Mouse (Mus musculus) granulocyte monocyte progenitor cell, adult 5-6 weeks (primary cell): ENCODE results near the gene Gsc2. TPM values are rescaled to one million over a fixed set of nuclear protein-coding genes. Genes with fewer than 3 reads are reported as not detected.
"Not testable (repeated sequence)": the region's sequence is repeated elsewhere in the genome, so short reads cannot be mapped to it uniquely, and the experiment has no call there.

Source experiments
- ATAC-seq: replicated peaks from 2 replicates; pipeline ENCODE4 v1.8.0; 2016; ENCODE audit warnings: mild to moderate bottlenecking, moderate TSS enrichment, inconsistent platforms; ENCODE audit not compliant: poor library complexity, severe bottlenecking
- total RNA-seq, 2 experiments: library from RNA; stranded (forward) in 1 of 2; stranded (reverse) in 1 of 2; fragments of 200-712, 200-1000 nt in 1 of 2; fragments of >200 nt in 1 of 2; fragmentation: Nextera tagmentation in 1 of 2; gene quantifications; 2 replicates each; pipeline ENCODE4 v1.2.3; 2014 to 2017

Gene Gsc2
- total RNA-seq (2014; fragmentation: Nextera tagmentation) (not detected in 2 replicates), total RNA-seq (2017) (not detected in 2 replicates)

DNA sequence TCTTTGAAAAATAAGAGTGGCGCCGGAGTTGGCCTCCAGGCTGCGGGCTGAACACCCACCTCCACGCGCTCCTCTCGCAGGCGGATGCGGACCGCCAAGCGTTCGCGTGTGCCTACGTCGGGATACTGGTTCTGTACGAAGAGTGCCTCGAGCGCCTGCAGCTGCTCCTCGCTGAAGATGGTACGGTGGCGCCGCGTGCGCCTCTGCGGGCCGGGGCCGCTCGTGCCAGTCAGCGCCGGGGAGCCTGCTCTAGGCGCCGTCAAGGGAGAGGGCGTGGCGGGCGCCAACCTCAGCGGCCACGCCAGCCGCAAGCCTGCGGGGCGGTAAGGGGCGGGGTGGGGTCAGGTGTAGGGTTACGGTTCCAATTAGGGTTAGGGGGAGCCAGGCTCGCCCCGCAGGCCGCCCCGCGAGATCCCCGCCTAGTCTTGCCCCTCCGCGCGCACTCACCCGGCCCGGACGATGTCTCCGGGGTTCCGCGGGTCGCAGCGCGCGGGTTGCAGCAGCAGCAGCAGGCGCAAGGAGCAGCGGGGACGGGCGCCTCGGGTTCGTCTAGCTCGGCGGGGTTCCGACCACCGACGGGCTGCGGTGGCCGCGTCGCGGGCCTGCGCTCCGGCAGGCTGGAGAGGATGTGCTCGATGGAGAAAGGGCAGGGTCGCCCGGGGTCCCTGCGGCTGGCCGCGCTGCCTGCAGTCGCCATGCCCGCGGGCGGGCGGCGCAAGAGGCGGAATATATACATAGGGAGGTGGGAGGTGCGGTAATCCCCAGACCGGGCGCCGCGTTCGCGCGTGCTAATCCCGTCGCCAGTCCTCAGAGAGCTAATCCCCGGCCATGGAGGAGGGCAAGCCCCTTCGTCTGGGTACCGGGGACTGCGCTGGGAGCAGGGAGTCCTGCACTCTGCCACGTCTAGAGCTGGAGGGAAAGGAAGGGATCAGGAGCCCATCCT lies at the start of gene Gsc2:
Gsc2 (minus strand) TSS at position 753 of the 943 bp plus-strand sequence.
- ATAC-seq, result peak; percentile 34

DNA sequence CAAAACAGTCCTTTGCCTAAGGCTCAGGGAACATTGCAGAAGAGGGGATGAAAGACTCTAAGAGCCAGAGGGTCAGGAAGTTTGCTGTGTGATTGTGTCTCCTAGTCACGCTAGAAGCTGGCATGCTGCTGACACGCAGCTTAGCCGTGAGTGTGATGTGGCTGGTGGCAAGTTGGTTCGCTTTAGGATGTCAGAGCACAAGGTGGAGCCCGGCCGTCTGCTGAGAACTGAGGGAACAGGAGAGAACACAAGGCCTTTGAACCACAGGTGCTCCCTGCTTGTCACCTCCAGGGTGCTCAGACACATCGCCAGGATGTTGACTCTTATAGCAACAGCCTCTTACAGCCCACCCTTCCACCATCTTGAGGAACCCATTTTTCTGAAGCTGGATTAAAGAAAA lies 47.2 kb upstream of the Gsc2 start:
- ATAC-seq, result no peak

DNA sequence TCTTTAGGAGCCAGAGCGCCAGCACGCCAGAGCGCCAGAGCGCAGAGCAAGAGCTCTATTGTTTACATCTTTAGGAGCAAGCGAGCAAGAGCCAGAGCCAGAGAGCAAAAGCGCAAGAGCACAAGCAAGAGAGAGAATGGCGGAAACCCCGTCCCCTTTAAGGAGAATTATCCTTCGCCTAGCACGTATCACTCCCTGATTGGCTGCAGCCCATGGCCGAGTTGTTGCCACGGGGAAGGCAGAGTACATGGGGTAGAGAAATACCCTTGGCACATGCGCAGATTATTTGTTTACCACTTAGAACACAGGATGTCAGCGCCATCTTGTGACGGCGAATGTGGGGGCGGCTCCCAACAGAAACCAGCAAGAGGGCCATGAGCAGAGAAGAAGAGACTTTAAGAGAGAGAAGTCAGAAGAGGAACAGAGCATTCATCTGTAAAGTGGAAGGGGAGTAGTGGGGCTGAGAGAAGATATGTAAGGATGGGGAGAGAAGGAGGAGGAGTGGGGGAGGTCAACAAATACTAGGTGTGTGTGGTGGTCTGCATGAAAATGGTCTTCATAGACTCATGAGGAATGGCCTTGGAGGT lies 41.3 kb upstream of the Gsc2 start:
- not testable (repeated sequence) for ATAC-seq

DNA sequence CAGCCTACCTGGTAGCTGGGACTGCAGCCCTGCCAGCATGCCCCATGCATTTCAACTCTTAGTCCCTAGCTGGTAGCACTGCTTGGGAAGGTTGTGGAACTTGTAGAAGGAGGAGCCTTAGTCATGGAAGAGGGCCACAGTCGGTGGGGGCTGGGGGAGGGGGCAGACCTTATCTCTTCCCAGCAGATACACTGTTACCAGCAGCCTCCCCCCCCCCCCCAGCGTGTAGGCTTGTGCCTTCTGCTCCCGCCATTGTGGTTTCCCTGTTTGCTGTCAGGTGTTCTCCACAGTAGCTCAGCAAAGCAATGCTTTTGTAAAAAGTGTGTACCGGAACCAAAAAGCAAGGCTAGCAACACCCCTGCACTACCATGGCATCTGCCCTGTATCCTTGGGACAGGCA lies 36.8 kb upstream of the Gsc2 start:
- ATAC-seq, result no peak

DNA sequence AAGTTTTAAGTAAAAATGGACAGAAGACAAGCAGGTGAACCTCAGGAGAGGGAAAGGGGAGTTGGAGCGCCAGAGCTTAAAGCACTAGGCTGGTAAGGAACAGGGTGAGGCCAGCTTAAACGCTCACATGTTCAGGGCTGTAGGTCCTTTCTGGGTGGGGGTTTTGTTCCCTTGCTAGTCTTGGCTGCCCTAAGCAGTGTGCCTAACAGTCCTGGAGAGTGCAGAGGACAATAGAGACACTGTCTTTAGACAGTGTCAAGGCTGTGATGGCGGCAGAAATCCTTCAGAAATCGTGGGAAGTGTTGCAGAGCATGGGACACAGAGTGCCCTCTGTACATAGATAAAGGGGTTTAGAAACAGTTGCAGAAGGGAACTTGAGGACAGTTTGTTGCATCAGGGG lies 35.2 kb upstream of the Gsc2 start:
- no peak for ATAC-seq

DNA sequence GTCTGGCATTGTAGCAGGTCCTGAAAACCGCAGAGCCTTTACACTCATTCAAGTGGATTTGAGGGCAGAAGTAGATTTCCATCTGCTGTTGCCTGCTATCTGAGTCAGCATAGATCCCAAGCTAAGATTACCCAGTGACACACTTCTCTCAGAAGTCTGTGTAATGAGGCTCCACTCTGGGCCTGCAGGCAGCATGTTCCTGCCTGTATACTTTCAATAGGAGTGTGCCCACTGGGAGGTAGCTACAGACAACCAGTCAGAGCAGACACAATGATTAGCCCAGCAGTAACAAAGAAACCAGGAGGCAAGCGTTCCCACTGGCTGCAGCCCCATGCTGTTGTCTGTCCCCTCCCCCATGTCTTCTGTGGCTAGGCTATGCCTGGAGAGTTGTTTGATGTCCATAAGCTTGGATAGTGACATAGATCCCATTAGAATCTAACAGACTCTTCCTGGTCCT lies 34.6 kb upstream of the Gsc2 start:
- ATAC-seq, result no peak

DNA sequence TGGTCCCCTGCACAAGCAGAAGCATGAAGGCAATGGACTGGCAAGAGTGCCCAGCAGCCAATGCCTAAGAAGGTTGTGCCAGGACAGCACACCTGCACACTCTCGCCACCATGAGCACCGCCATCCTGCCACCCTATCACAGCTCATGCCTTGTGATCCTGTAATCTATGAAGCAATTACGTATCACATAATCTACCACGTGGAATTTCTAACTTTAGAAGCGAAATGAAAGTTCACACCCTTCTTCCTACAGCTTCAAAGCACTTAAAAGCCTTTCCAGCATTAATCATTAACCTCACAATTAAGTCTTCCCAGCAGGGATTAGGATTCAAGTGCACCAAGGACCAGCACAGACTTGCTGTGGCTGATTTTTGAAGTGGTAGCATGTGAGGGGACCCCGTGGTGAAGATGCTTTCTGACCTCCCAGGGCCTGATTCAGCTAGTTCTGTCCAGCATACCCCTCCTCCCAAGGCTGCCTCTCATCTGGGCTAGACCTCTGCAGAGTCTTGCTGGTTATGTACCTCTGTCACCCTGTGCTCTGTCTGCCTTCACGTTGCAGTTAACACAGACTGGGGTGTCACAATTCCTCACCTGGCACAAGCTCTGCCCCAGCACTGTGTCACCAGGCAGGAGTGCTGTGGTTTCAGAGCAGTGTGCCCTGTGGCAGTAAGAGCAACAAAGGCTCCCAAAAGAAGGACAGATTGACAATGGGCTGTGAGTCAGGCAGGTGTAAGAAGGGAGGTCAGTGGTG lies 30.4 kb upstream of the Gsc2 start:
- ATAC-seq, result no peak

DNA sequence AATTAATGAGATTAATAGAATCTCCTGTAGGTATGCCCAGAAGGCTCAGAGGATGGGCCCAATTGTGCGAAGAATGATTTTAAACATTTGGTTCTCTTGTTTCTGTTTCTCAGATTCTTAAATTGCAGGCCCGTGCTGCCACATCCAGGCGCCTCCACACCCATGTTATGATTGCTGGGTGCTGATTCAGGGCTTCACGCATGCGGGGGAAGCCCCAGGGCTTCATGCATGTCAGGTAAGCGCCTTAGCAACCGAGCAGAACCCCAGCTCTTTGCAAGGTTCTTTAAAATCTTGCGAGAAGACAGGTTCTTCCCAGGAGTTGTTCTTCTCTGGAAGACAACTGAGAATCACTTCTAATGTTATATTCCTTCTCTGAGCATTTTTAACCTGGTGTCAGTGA lies 28.6 kb upstream of the Gsc2 start:
- ATAC-seq, result no peak

DNA sequence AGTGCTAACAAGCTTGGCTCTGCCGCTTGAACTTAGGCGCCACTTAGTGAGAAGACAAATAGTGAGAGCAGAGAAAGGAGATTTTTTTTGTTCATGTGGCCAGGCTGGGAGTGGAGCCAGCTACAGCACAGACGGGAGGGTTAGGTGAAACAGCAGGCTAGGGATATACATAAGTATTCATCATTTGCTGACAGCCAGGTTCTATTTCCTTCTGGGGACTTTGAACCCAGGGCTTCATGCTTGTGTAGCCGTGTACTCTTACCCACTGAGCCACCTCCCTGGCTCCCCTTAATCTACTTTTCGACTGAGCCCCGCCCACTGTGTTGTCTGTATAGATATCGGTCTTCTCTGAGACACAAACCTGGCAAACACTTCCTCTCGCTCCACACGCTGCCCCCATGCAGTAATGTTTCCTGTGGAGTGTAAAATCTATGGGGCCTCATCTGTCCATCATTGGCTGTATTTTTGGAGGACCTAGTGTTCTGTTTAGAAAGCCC lies 24.4 kb upstream of the Gsc2 start:
- ATAC-seq, result 0 out of 2 replicates have a peak, but pooled peaks have one; percentile 19

DNA sequence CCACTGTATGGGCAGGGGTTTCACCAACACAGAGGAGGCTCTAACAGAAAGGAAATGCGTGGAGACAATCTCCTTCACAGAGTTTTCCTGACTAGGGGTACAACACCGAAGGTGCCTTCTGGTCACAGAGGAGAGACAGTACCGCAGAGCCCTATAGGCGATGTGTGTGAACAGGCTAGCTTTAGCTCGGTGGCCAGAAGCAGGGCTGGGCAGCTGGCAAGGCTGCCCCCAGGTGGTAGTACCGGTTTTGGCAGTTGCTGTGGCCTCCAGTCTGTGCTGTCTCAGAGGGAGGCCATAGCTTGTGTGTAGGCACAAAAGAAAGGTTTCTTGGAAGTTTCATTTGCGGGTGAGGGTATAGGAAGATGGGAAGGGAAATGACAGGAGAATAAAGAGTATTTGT lies 24.0 kb upstream of the Gsc2 start:
- peak; percentile 96 for ATAC-seq

DNA sequence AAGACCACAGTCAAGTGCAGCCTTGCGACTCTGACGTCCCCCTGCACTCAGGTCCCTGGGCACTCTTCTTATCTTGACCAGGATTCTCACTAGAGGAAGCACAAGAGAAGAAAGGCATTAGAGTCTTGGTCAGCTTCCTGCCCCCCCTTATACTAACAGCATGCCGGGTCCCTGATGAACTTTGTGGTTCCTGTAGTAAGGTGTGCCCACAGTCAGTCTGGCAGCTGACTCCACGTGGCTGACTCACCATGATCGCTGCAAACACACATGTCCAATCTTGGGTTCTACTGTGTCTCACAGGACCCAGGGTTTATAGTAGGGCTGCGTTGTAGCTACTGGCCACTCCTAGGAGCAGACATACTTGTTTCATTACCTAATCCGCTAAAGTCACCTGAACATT lies 23.3 kb upstream of the Gsc2 start:
- no peak for ATAC-seq

DNA sequence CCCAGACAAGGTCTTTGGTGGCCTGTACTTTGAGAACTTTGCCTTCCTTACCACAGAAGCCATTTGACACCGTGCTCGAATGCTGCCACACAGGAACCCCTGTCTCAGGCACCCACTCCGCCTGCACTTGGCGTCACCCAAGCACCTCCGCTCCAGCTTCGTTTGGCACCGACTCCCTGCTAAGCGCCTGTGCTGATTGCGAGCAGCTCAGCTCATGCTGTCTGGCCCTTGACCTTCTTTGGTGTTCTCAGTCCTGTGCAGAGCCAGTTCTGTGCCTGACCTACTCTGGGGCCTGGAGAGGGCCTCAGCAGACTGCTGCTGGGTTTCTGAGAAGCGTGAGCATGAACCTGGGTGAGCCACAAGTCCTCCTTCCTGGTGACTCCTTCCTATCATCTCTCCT lies 21.9 kb upstream of the Gsc2 start:
- ATAC-seq, result no peak

DNA sequence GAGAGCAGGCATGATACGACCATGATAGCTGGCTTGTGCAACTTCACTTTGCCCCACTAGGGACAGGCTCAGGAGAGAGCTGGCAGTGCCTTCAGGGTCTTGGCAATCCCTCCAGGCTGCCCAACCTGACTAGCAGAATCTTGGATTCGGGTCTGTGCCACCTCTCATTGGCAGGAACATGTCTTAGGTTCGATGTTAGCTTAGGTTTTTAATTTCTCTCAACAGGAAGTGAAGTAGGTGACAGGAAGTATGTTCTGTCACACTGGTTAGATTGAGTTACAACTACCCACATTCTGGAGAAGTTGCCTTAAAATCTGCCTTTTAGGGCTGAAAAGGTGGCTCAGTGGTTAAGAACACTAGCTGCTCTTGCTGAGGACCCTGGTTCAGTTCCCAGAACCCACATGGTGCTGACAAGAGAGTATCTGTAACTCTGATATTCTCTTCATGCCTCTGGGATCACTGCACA lies 19.6 kb upstream of the Gsc2 start:
- ATAC-seq, result peak; percentile 28; the same call in 1 of the 2 replicates

DNA sequence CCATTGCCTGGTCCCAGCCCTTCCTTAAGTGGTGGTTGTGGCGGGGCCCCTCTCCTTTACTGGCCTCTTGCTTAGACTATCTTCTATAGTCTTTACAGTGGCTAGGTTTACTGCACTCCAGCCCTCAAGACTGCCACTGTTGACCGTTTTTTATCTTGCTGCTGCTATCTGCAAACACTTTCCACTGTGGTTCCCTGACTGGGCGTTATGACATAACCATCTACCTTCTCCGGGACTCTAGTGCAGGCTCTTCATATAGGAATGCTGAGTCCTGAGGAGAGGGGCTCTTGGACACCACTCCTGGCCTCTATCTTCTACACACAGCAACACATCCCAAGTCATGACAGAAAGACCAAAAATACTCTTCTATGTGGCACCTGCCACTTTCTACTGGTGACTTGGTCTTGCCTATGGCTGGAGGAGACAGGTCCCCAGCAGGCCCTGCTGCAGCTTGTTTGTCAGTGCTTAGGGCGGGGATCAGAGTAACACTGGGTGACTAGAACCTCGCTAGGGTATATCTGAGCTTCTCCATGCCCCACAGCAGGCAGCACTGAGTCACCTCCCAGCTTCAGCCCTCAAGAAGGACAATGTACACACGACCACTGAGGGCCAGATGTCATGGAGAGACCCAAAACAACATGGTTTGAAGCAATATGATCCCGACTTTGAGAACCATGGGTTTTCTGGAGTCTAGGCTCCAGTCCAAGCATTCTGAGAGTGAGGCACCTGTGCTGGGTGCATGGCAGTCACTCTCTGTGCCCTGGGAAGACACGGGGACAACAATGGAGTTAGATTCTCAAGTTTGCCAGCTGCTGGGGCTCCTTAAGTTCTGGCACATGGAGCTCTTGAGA lies 19.0 kb upstream of the Gsc2 start:
- ATAC-seq, result no peak

DNA sequence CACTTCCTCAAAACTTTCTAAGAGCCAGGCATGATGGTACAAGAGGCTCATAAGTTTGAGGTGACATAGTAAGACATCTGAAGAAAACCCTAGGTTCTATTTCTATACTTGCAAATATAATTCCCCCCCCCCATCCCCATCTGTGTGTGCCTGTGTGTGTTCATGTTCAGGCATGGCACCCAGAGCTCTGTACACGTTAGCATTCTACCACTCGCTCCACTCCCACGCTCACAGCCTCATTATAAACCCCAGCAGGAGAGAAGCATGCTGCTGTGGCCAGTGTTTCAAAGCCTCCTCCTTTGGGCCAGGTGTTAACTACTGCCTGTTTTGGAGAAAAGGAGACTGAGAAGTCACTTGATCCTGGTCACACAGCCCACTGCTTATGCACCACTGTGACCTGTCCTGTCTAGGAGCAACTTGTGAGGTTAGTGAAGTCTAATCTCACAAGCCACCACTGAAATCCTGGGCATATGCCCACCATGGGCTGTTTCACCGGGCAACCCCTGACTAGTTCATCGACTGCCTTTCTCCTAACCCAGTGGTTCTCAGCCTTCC lies 17.1 kb upstream of the Gsc2 start:
- ATAC-seq, result no peak

DNA sequence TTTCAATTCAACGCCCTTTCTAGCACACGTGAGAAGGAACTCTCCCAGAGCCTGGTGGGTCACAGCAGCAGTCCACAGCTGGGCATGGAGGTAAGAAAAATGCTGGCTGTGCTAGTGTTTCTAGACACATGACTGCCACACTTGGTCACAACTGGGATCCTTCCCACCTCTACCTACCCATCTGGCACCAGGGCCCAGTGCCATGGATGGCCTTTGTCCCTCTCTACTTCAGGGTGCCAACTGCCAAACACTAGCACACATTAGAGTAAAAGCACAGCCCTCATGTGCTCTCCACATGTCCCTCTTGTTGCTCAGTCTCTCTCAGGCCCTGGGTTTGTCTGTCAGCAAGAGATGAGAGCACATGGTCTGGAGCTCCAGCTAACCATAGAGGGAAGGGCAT lies 14.8 kb upstream of the Gsc2 start:
- no peak for ATAC-seq

DNA sequence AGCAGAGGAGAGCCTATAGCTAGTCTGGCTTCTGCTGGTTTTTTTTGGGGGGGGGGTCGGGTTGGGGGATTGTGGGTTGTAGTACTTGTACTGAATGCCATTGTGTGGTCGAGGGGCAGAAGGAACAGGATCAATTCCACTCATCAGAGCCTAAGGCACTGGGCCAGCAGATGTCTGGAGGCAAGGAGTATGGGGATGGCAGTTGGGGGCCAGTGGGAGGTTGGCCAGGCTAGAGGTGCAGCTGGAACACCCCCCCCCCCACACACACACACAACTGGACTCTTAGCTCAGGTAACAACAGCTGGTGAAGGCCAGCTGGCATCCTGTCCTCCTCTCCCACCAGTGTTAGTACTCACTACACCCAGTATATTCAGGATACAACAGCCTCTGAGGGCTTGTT lies 14.4 kb upstream of the Gsc2 start:
- no peak for ATAC-seq

DNA sequence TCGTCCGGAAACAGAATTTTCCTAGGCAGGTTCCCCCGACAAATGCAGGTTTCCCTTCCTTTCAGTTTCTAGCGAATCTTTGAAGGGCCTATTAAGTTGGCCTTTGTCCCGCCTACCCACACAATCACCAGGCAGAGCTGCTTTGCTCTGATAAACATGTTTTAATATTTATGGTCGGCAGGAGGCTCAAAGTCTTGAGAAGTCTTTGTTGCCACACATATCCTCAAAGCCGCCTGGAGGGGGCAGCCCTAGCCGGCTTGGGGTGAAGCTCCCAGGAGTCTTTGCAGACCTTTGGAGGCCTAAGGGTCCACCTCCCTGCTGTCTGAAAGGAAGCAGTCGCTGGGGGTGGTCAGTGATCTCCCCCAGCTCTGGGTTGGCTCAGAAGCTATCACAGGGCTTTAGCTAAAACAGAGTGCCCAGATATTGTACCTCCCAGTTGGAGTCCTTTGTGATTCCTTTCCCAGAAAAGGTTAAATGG lies 13.8 kb upstream of the Gsc2 start:
- peak; percentile 75 for ATAC-seq

DNA sequence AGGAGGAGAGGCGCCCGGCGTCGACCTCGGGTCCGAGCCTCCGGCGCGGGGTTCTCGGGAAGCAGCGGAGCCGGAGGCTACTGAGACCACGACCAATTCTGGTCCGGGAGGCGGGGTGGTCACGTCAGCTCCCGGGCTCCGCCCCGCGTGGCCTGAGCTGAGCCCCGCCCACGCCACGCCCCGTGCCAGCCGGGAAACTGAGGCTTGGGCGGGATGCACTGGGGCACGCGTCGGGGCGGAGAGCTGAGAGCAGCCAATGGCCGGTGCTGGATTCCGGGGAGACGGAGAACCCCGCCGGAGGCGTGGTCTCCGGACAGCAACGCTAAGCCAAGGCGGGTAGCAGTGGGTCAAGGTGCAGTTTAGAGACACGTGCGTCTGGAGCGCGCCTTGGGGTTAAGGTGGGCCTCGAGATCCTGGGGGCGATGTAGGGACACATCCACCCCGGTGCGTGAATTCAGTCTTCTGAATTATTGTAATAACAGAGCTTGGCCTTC lies 13.3 kb upstream of the Gsc2 start, which contains the start of gene Slc25a1:
Slc25a1 (minus strand) TSS at position 133 of the 494 bp plus-strand sequence.
- peak; percentile 69 for ATAC-seq
